Mouse (Mus musculus): ENCODE data around the gene Speer4f2.
"Not testable (repeated sequence)": the region's sequence is repeated elsewhere in the genome, so short reads cannot be mapped to it uniquely, and the experiment has no call there.

The Speer4f2 gene

GRCm38 (mm10) chr5:17372880-17373279, at the start of gene Speer4f2:
Speer4f2 (plus strand) TSS chr5:17373180.
- not testable (repeated sequence) for DNase-seq

- no peak for DNase-seq
Observed at GRCm38 (mm10) chr5:17328946-17329566, 43.9 kb upstream of the Speer4f2 start.

GRCm38 (mm10) chr5:17334836-17335235, 38.1 kb upstream of the Speer4f2 start:
- no peak for DNase-seq

- DNase-seq = not testable (repeated sequence)
Observed at GRCm38 (mm10) chr5:17345741-17346140, 27.2 kb upstream of the Speer4f2 start.

- no peak for DNase-seq
Observed at GRCm38 (mm10) chr5:17359394-17359999, 13.5 kb upstream of the Speer4f2 start.

GRCm38 (mm10) chr5:17389926-17390325, 16.9 kb downstream of the Speer4f2 start:
- peak; percentile 14 for DNase-seq

- DNase-seq = no peak
Observed at GRCm38 (mm10) chr5:17391207-17391606, 18.2 kb downstream of the Speer4f2 start.

- DNase-seq = no peak
Observed at GRCm38 (mm10) chr5:17400571-17400970, 27.6 kb downstream of the Speer4f2 start.

- no peak for DNase-seq
Observed at GRCm38 (mm10) chr5:17401206-17402077, 28.5 kb downstream of the Speer4f2 start.

GRCm38 (mm10) chr5:17402330-17403125, 29.5 kb downstream of the Speer4f2 start:
- no peak for DNase-seq

- no peak for DNase-seq
Observed at GRCm38 (mm10) chr5:17403584-17403983, 30.6 kb downstream of the Speer4f2 start.

- DNase-seq = no peak
Observed at GRCm38 (mm10) chr5:17408924-17409660, 36.1 kb downstream of the Speer4f2 start.

GRCm38 (mm10) chr5:17417201-17417600, 44.2 kb downstream of the Speer4f2 start:
- no peak for DNase-seq

GRCm38 (mm10) chr5:17419215-17419820, 46.3 kb downstream of the Speer4f2 start:
- peak; percentile 62 for DNase-seq

GRCm38 (mm10) chr5:17419921-17420320, 46.9 kb downstream of the Speer4f2 start:
- DNase-seq = no peak

- no peak for DNase-seq
Observed at GRCm38 (mm10) chr5:17422225-17422624, 49.2 kb downstream of the Speer4f2 start.

- DNase-seq = peak; percentile 33
Observed at GRCm38 (mm10) chr5:17426930-17427329, 54.0 kb downstream of the Speer4f2 start.
